Mouse (Mus musculus): ENCODE data around the gene Ensa.
A peak's percentile ranks its signal among the peaks of the same experiment; 100 is the strongest.

DNA sequence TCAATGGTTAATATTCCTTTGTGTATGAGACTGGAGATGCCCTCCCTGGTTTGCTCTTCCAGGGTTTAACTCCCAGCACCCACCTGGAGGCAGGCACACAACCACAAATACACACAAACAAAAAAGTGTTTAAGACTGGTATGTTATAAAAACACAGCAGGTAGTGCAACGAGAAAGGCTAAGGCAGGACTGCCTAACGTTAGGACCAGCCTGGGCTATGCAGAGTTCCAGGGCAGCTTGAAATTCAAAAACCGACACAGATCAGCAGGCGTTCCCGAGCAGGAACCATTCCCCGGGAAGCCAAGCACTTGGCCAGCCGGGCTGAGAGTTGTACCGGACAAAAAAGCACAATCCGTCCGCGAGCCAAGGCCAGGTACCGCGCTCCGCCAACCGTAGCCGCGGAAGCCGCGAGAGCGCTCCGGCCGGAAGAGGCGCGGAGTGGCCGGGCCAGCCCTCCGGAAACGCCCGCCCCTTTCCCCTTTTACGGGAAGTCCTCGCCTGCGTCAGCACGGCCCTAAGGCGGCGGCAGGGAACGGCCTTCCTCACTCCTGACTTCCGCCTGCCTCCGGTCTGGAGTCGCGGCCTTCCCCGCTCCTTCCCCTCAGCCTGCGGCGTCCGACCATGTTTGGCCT, 33.6 kb downstream of the Ensa start, which contains the start of gene Mcl1:
- TF ChIP-seq CTCF (IDR thresholded peaks at IDR 0.05; ENCODE audit: low read depth, low read length) (no peak), POLR2A (IDR thresholded peaks at IDR 0.05; ENCODE audit: extremely low read depth, insufficient read depth, low read length) (peak; percentile 99)

Measured in liver, adult 2 months (tissue).